Mouse (Mus musculus) testis, adult 2 months (tissue): ENCODE data around the gene Smim22.

Experiments
- CTCF ChIP-seq: fragments of 200-500 bp; IDR thresholded peaks from 2 replicates; pipeline ENCODE4 v1.5.1; 2012; ENCODE audit warnings: low read depth, mild to moderate bottlenecking, inconsistent platforms, low read length, moderate library complexity; ENCODE audit not compliant: control insufficient read depth, insufficient read depth, insufficient replicate concordance
- POLR2A ChIP-seq: fragments of 200-500 bp; IDR thresholded peaks from 2 replicates; pipeline ENCODE4 v1.6.1; 2012; ENCODE audit warnings: low read depth, mild to moderate bottlenecking, inconsistent platforms, low read length, moderate library complexity; ENCODE audit not compliant: control insufficient read depth

GRCm38 (mm10) chr16:4971626-4972025 lies 35.5 kb upstream of the Smim22 start:
- TF ChIP-seq CTCF (no peak), POLR2A (no peak)
